Mouse (Mus musculus) T-helper 2 cell (primary cell): ENCODE results near the gene Cxcl12.

Source experiments
- in situ Hi-C: fragments of 300-600 bp; cut with MboI, MseI; formaldehyde crosslinking; loops from one replicate; pipeline ENCODE4 v1.15.1; 2025; ENCODE audit warnings: high pct_unique_total_duplicates

The Cxcl12 gene

DNA sequence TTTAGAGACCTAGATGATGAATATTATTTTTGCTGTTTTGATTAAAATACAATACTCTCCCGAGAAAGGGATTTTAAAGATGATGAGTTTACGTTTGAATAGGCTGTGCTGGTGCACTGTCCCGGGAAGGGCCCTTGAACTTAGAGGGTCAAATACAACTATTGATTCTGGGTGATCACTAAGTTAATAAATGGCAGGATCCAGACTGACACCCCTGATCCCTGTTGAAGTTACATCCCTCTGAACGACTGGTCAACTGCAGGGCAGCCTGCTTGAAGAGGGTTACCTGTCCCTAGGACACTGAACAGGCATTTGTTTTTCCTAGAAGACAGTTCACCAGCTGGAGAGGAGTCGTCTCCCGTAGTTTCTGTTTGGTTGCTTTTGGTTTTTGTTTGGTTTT is 4.0 kb downstream of the Cxcl12 start:
- in situ Hi-C loops, result loop anchor here (25.0 kb wide), 1 partner anchor 815 kb away; no protein-coding TSS in a partner anchor

DNA sequence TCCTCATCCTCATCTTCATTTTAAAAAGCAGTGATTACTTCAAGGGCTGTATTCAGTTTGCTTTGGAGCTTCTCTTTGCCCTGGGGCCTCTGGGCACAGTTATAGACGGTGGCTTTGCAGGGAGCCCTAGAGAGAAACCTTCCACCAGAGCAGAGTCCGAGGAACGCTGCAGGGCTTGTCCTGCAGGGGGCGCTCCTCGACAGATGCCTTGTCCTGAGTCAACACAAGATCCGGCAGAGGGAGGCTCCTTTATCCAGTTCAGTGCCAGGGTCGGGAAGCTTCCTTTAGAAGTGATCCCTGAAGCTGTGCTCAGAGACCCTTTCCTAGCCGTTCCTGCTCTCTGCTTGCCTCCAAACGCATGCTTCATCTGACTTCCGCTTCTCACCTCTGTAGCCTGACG is 5.5 kb downstream of the Cxcl12 start:
- in situ Hi-C loops, result loop anchor here (25.0 kb wide), 1 partner anchor 813 kb away; no protein-coding TSS in a partner anchor

- in situ Hi-C loops, result no loop called here
Observed at GRCm38 (mm10) chr6:117175113-117175793, 6.9 kb downstream of the Cxcl12 start.

DNA sequence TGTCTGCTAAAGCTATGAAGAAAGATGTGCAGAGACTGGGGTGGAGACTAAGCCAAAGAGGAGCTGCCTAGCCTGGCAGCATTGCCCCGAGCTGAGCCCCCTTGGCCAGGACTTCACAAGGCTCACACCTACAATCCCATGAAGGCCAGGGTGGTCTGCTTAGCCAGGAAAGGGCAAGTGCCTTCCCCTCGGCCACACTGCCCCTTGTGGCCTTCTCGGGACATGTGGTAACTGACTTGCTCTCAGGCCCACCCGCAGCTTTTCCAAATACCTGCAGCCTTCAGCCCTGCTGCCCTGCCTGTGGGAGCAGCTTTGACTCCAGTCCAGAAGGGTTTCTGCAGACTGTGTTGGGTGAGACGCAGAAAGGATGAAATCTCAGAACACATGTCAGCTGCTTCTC is 8.1 kb downstream of the Cxcl12 start:
- in situ Hi-C loops, result no loop called here

DNA sequence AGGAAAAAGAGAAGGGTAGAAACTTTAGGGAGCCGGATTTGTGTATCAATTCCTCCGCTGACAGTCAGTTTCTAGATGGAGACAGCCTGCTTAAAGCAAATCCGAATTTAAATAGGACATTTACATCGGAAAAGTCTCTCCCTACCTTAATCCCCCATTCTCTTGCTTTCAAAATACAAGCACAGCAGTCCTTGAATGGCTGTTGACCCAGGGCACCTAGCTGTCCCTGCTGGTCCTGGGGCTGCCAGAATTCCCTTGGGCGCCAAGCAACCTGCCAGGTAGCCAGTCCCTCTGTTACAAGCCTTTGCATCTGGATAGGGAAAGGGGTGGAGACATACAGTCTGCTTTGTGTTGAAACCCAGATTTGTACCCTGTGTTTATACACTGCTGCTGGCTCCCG is 12.0 kb downstream of the Cxcl12 start:
- in situ Hi-C loops, result no loop called here

DNA sequence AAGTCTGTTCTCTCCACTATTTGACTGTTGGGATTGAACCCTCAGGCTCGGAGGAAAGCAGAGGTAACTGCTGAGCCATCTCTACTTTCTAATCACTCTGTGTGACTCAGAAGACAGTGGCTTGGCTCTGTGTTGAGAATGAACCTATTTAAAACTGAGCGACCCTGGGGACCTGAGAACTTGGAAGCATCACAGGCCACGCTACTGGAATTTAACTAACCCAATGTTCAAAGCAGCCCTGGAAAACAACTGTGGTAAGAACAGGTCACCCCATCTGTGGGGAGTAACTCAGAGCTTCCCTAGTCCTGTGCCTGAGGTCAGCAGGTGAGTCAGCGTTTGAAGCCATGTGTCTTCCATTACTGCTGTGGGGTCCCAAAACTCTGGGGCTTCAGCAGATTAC is 17.0 kb downstream of the Cxcl12 start:
- in situ Hi-C loops, result no loop called here

DNA sequence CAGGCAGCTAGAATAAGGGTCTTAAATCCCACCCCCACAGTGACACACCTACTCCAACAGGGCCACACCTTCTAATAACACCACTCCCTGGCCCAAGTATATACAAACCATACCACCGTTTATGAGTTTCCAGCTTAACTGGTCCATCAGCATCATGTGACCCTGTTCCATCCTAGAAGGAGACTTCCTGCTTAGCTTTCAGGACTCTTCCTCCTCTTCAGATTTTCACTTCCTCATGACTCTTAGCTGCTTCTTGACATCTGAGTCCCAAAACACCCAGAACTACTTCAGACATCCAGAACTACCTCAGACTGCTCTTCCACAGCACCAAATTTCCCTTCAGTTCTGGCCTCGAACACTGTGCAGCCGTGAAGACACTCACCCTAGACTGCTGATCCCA is 22.1 kb downstream of the Cxcl12 start:
- in situ Hi-C loops, result no loop called here

- in situ Hi-C loops, result no loop called here
Observed at GRCm38 (mm10) chr6:117191741-117192140, 23.4 kb downstream of the Cxcl12 start.

DNA sequence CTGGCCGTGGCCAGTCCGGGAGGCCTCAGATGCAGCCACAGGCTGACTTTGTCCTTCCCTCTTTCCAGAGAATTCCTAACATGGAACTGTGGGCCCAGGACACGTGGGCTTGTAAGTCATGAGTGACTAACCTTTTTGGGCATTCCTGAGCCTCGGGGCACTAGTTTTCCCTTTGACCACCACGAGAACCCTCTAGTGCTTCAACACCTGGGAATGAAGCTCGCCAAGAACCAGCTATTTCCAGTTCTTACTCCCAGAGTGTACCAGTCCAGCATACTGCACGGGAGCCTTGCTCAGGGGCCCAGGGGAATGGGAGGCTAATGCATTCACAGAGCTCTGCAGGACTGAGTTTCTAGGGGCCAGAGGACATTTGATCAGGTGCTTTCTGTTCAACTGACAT is 24.3 kb downstream of the Cxcl12 start:
- in situ Hi-C loops, result no loop called here

DNA sequence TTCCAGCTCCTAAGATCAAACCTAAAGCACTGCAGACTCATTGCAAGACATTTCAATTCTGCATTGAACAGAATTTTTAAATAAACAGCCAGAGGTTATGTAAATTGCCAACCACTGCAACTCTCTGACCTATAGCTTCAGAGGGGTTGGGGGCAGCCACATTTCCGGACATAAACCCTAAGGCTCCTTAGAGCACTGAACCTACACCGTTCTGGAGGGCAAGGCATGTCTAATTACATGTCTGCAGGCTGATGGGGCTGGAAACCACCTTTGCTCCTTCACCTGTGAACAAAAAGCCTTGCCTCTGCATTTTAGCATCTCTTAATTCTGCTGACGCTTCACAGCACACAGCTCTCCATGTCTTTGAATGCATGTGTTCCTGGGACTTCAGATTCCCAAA is 26.9 kb downstream of the Cxcl12 start:
- in situ Hi-C loops, result no loop called here

GRCm38 (mm10) chr6:117198871-117199270 is 30.5 kb downstream of the Cxcl12 start:
- in situ Hi-C loops, result no loop called here

DNA sequence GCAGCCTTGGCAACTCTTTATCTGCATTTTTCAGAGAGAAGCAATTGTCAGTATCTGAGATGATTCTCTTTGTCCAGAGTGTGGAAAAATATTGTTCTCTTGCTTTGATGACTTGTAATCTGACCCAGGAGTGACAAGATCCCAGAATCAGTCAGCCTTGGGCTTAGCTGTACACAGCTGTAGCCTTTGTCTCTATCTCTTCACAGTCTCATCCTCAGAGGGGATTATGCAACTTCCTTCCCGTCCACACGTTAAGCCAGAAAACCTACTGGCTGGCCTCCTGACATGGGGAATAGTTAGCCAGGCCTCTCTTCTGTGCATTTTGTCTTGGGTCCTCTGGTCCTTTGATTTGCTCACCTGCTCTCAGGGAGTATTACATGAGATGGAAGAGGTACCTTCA is 31.4 kb downstream of the Cxcl12 start:
- in situ Hi-C loops, result no loop called here

DNA sequence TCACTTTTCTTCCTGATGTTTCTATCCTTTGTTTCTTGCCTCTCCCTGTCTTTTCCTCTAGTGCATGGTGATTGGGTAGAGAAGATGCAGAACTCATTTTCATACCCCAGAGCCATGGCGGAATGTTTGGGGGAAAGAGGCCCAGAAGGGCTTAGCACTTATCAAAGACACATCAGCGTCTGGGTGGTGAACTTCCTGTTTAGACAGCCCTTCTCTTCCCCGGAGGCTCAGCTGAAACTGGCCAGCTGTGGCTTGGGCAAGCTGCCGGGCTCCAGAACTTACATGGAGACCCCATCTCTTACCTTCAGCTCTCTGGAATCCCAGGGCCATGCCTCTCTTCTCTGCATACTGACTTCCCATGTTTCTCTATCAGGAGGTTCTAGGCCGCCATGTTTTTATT is 32.6 kb downstream of the Cxcl12 start:
- in situ Hi-C loops, result no loop called here

- in situ Hi-C loops, result no loop called here
Observed at GRCm38 (mm10) chr6:117201396-117201795, 33.1 kb downstream of the Cxcl12 start.

DNA sequence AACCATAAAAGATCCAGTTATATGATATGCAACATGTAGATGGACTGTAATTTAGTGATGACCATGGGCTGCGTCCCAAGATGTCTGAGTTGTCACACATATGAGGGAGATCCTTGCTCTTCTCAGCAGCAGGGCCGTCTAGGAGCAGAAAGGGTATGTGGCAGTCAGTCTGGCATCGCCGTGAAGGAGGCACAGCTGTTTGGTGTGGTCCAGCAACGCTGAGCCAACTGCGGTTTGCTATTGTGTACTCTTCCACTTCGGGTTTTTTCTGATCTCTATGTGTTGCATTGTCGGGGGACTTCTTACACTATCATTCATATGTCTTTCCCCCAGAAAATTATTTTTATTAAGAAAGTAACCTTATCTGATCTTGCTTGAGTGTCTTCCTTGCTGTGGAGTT is 33.5 kb downstream of the Cxcl12 start:
- in situ Hi-C loops, result no loop called here

DNA sequence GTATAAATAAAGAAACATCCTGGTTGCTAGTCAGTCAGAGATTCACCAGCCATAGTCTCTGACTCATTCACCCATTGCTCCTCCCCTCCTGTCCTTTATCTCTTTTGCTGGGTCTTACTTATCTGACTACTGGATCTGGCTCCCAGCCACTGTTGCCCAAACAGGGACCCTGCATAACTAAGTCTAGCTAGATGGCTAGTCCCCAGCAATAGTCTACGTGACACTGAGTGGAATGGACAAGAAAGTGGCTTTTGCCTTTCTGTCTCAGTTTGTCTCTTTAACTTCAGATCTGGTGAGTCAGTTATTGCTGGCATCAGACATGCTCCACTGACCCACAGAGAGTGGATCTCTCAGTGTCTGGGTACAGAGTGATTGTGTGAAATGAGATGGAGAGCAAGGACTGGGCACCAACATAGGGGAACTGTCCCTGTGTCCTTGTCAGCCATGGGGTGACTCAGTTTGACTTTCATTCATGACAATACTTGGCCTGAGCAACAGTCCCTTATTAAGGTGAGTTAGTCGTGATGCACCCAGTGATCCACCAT is 34.6 kb downstream of the Cxcl12 start:
- in situ Hi-C loops, result no loop called here

DNA sequence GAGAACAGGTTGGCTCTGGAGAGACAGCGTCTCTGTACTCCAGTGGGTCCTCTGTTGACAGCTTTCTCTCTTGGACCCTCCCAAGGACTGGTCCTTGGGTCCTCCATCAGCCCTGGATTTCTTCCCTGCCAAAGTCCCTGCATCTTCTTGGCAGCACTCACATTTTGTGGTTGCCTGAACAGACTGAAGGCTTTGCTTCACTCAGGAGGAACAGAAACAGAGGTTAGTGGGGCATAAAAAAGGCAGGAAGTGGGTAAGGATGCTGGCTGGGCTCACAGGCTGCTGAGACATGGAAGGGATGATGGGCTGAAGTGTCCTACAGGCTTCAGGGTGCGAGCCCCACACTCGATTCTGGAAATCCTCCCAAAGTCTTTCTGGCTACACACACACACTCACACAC is 35.8 kb downstream of the Cxcl12 start:
- in situ Hi-C loops, result no loop called here

- in situ Hi-C loops, result no loop called here
Observed at GRCm38 (mm10) chr6:117206834-117207233, 38.5 kb downstream of the Cxcl12 start.

GRCm38 (mm10) chr6:117207289-117207688 is 39.0 kb downstream of the Cxcl12 start:
- in situ Hi-C loops, result no loop called here

- in situ Hi-C loops, result no loop called here
Observed at GRCm38 (mm10) chr6:117210086-117210485, 41.8 kb downstream of the Cxcl12 start.

- in situ Hi-C loops, result no loop called here
Observed at GRCm38 (mm10) chr6:117210536-117210935, 42.2 kb downstream of the Cxcl12 start.

GRCm38 (mm10) chr6:117214506-117214905 is 46.2 kb downstream of the Cxcl12 start:
- in situ Hi-C loops, result no loop called here

DNA sequence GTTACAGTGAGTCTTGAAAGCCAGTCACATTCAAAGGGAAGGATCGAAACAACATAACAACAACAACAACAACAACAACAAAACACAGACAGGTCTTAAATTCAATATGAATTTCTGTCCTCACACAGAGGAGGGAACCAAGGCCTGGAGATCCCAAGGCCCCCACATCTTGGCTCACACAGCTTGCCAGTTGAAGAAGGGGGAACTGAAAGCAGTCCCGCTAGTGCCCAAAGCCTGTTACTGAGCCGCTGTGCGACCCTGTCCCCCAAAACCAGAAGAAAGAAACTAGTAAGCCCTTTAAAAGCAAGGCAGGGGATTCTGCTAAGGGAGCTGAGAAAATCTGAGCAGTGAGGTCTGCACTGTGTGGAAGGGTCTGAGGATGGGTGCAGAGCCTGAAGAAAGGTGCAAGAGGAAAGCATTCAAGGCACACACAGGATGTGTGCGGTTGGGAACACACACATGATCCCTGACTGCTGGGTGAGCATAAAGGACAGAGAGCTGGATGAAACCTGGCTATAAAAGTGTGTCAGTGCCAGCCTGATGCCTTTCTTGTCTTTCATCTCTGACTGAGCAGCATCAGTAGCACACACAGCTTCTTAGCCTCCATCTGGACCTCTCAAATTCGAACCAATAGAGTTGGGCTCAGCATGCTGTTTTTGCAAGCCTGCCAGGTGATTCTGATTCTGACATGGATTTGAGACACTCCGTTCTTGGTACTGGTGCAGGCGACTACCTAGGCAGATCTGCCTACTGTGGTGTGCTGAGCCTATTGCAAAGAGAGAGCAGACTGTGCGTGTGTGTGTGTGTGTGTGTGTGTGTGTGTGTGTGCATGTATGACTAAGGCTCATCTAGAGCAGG is 50.3 kb downstream of the Cxcl12 start:
- in situ Hi-C loops, result loop anchor here (5.0 kb wide), 1 partner anchor 59 kb away; no protein-coding TSS in a partner anchor
